Mouse (Mus musculus) liver, adult 2 months (tissue): ENCODE results near the gene Psen2.

Experiments used
- CTCF ChIP-seq: fragments of 200-500 bp; IDR thresholded peaks from 2 replicates; pipeline ENCODE4 v1.5.1; 2011; ENCODE audit warnings: low read depth, low read length, control low read depth
- POLR2A ChIP-seq: fragments of 200-500 bp; IDR thresholded peaks from 2 replicates; pipeline ENCODE4 v1.6.1; 2011; ENCODE audit warnings: low read length, control low read depth; ENCODE audit not compliant: insufficient read depth; ENCODE audit errors: extremely low read depth

- TF ChIP-seq CTCF (no peak), POLR2A (no peak)
These were observed 40.4 kb upstream of the Psen2 start for GRCm38 (mm10) chr1:180303600-180303999.
